Mouse (Mus musculus) lung, postnatal 0 days (tissue): ENCODE measurements around the gene Smim13.

Experiments used
- CTCF ChIP-seq: IDR thresholded peaks from 2 replicates; pipeline ENCODE4 v1.5.1; 2016; ENCODE audit warnings: antibody characterized with exemption, mild to moderate bottlenecking
- EP300 ChIP-seq: IDR thresholded peaks from 2 replicates; pipeline ENCODE4 v1.6.1; 2016; ENCODE audit warnings: antibody characterized with exemption, mild to moderate bottlenecking, control low read depth

DNA sequence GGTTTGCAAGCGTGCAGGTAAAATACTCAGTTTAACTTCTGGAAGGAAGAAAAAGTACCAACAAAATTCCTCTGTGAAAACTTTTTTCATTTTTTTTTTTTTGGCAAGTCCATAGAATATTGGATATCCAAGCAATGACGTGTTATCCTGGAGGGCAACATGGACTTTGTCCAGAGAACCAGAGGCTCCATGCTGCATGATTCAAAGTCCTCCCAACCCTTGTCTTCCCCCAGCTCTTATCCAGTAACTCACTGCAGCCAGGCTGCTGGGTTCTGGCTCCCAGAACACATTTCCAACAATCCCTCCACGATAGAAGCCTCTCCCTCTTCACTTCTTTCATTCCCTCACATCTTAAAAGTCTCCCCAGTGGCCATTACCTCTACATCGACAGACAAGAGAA, 38.4 kb upstream of the Smim13 start:
- no peak for TF ChIP-seq EP300
- no peak for TF ChIP-seq CTCF
